Mouse (Mus musculus) G1E (cell line): ENCODE results near the gene Cfb. TPM values are rescaled to one million over a fixed set of nuclear protein-coding genes. Genes with fewer than 3 reads are reported as not detected.
"Not testable (repeated sequence)": the region's sequence is repeated elsewhere in the genome, so short reads cannot be mapped to it uniquely, and the experiment has no call there.

ENCODE experiments used
- ATAC-seq: 2 replicates; pipeline ENCODE4 v1.8.0; 2016; ENCODE audit warnings: mild to moderate bottlenecking; ENCODE audit not compliant: insufficient number of reproducible peaks, poor library complexity, low FRiP score, severe bottlenecking; ENCODE audit errors: extremely low read depth
- DNase-seq: peaks from one replicate; pipeline ENCODE4 v3.0.0; 2012; ENCODE audit warnings: low spot score
- H3K27me3 ChIP-seq: 2 replicates; pipeline ENCODE4 v1.6.1; 2012; ENCODE audit warnings: mild to moderate bottlenecking, low read length, inconsistent platforms; ENCODE audit not compliant: insufficient read depth
- H3K36me3 ChIP-seq: replicated peaks from 2 replicates; pipeline ENCODE3; 2012; ENCODE audit warnings: mild to moderate bottlenecking, inconsistent platforms
- H3K4me1 ChIP-seq: 2 replicates; pipeline ENCODE4 v1.6.1; 2012; ENCODE audit warnings: low read depth, low read length, inconsistent platforms, mixed read lengths; ENCODE audit not compliant: insufficient read depth
- H3K4me3 ChIP-seq: 2 replicates; pipeline ENCODE4 v1.5.1; 2012; ENCODE audit warnings: low read depth, mild to moderate bottlenecking, inconsistent platforms, low read length, moderate library complexity, mixed read lengths
- H3K9me3 ChIP-seq: replicated peaks from 2 replicates; pipeline ENCODE4 v1.6.1; 2012; ENCODE audit warnings: inconsistent platforms
- CTCF ChIP-seq: IDR thresholded peaks from 2 replicates; pipeline ENCODE4 v1.5.1; 2012; ENCODE audit warnings: low read depth, low read length, inconsistent platforms, mixed read lengths
- GATA1 ChIP-seq: IDR thresholded peaks from 2 replicates; pipeline ENCODE4 v1.6.1; 2012; ENCODE audit warnings: borderline replicate concordance, low read length, inconsistent platforms, mixed read lengths
- GATA2 ChIP-seq: IDR thresholded peaks from 2 replicates; pipeline ENCODE4 v1.6.1; 2012; ENCODE audit warnings: low read depth, low read length, inconsistent platforms, borderline replicate concordance
- POLR2AphosphoS5 ChIP-seq: IDR thresholded peaks from 2 replicates; pipeline ENCODE4 v1.6.1; 2012; ENCODE audit warnings: low read depth, low read length, inconsistent platforms; ENCODE audit not compliant: insufficient replicate concordance
- TAL1 ChIP-seq: conservative IDR thresholded peaks from 2 replicates; pipeline ENCODE4 v1.6.1; 2012; ENCODE audit warnings: low read depth, low read length, inconsistent platforms, mixed read lengths
- polyA plus RNA-seq: library from polyadenylated mRNA; stranded (reverse); fragments of >175 nt; gene quantifications from 2 replicates; pipeline ENCODE4 v1.2.3, GENCODE M21; 2012
- total RNA-seq, 2 experiments: library from RNA; stranded (forward) in 1 of 2; stranded (reverse) in 1 of 2; fragments of 200-1000 nt in 1 of 2; fragments of >200 nt in 1 of 2; fragmentation: Nextera tagmentation in 1 of 2; gene quantifications; 2 replicates each; pipeline ENCODE4 v1.2.3; 2014 to 2017

Cfb gene
- total and polyA plus RNA-seq, 3 experiments: not detected

DNA sequence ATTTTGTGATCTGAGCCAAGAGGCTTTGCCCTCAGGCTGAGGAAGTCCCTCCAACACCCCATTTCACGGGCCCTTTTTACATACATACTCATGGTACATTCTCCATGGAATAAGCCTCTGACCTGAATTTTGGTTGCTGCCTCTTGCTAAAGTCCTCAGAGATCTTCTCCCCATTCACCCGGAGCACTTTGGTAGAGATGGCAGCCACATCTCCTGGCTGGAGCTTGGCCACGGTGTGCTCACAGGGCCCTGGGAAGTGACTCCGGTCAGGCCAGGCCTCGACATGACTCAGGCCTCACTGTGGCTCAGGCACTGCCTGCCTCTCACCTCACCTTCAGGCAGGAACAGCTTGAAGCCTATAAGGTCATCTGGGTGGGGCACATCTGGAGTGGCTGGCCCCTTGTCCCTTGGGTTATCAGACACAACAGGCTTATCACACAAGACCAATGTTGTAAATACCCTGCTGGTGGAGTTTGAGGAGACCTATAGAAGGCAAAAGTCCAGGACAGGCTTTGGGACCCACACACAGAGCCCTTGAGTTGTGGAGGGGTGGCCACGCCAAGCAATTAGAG is 21.5 kb downstream of the Cfb start:
- Histone ChIP-seq H3K36me3 (peaks cover 84% of the 10 kb centered on the region), H3K4me3 (no peak overlapping the region), H3K9me3 (no peaks in the 10 kb centered on the region), H3K27me3 (no peaks in the 10 kb centered on the region), H3K4me1 (peaks cover 56% of the 10 kb centered on the region)
- no peak for ATAC-seq
- no peak for DNase-seq
- TF ChIP-seq POLR2AphosphoS5: no peak
- no peak for TF ChIP-seq TAL1
- TF ChIP-seq GATA2: no peak
- no peak for TF ChIP-seq CTCF
- no peak for TF ChIP-seq GATA1

DNA sequence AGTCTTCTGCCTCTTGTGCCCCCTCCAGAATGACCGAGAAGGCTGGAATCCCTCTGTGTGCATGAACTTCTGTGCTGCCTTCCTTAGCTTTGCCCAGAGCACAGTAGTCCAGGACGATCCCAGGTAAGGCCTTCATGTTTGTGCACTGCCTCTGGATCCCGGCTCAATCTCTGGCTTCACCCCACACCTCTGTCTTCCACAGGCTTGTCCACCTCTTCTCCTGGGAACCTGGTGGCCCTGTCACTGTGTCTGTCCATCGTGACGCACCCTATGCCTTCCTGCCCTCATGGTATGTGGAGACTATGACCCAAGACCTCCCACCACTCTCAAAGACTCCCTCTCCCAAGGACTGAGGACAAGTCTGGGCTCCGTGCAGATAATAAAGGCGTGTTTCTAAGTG is 23.5 kb downstream of the Cfb start:
- TF ChIP-seq CTCF (no peak), GATA2 (no peak), POLR2AphosphoS5 (no peak), GATA1 (no peak), TAL1 (no peak)
- H3K36me3 ChIP-seq: peaks cover 83% of the 10 kb centered on the region
- no peak for ATAC-seq
- no peaks in the 10 kb centered on the region for H3K9me3 ChIP-seq
- no peaks in the 10 kb centered on the region for H3K27me3 ChIP-seq
- H3K4me3 ChIP-seq: peak overlapping the region; percentile 43; the same call in 1 of the 2 replicates
- H3K4me1 ChIP-seq: peaks cover 64% of the 10 kb centered on the region
- no peak for DNase-seq

DNA sequence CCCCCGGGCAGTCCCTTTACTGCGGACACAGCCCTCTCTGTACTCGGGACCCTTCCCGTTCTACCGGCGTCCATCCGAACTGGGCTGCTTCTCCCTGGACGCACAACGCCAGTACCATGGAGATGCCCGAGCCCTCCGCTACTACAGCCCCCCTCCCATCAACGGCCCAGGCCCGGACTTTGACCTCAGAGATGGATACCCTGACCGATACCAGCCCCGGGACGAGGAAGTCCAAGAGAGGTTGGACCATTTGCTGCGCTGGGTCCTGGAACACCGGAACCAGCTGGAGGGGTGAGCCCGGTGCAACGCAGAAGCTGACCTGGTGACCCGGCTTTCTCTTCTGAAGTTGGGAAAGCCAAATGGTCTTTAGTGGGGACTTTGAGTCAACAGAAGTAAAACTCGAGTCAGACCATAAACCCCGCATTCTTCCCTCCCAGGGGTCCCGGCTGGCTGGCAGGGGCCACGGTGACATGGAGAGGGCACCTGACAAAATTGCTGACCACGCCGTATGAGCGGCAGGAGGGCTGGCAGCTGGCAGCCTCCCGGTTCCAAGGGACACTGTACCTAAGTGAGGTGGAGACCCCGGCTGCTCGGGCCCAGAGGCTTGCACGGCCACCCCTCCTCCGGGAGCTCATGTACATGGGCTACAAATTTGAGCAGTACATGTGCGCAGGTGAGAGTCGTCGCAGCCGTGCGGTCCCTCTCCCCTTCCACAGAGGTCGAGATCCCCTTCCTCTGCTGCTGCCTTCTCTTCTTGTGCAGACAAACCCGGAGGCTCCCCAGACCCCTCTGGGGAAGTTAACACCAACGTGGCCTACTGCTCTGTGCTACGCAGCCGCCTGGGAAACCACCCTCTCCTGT is 24.6 kb downstream of the Cfb start:
- Histone ChIP-seq H3K36me3 (peaks cover 83% of the 10 kb centered on the region), H3K4me3 (peak overlapping the region; percentile 97), H3K4me1 (peaks cover 64% of the 10 kb centered on the region), H3K27me3 (no peaks in the 10 kb centered on the region), H3K9me3 (no peaks in the 10 kb centered on the region)
- DNase-seq: no peak
- ATAC-seq: no peak
- no peak for TF ChIP-seq CTCF
- no peak for TF ChIP-seq TAL1

DNA sequence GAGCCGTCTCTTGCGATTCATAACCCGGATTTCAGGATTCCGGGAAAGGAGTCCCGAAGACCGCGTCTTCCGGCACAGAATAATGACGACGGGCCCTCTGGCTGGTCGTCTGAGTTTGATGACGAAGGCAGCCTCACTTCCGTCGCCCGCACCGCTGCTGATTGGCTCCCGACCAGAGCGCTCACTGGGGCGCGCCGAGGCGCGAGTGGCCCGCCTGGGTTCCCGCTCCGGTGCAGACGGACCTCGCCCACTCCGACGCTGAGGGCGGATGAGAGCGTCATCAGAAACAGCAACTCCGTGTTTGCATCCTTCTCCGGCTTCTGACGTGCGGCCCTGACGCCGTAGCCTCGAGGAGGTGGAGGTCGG is 25.5 kb downstream of the Cfb start, which contains the start of the genes Stk19 and Dxo:
Stk19 (minus strand) TSS at position 90 of the 366 bp plus-strand sequence.
Dxo (plus strand) TSS at position 164 of the 366 bp plus-strand sequence.
- no peak for TF ChIP-seq POLR2AphosphoS5
- TF ChIP-seq GATA2: no peak
- TF ChIP-seq GATA1: no peak
- no peak for TF ChIP-seq TAL1
- TF ChIP-seq CTCF: no peak
- H3K4me3 ChIP-seq: peak within 1 kb of the TSS; percentile 97
- H3K9me3 ChIP-seq: no peaks in the 10 kb centered on the region
- peak; percentile 96 for ATAC-seq
- H3K27me3 ChIP-seq: no peaks in the 10 kb centered on the region
- H3K36me3 ChIP-seq: peaks cover 83% of the 10 kb centered on the region
- H3K4me1 ChIP-seq: peaks cover 60% of the 10 kb centered on the region
- peak; percentile 100 for DNase-seq

DNA sequence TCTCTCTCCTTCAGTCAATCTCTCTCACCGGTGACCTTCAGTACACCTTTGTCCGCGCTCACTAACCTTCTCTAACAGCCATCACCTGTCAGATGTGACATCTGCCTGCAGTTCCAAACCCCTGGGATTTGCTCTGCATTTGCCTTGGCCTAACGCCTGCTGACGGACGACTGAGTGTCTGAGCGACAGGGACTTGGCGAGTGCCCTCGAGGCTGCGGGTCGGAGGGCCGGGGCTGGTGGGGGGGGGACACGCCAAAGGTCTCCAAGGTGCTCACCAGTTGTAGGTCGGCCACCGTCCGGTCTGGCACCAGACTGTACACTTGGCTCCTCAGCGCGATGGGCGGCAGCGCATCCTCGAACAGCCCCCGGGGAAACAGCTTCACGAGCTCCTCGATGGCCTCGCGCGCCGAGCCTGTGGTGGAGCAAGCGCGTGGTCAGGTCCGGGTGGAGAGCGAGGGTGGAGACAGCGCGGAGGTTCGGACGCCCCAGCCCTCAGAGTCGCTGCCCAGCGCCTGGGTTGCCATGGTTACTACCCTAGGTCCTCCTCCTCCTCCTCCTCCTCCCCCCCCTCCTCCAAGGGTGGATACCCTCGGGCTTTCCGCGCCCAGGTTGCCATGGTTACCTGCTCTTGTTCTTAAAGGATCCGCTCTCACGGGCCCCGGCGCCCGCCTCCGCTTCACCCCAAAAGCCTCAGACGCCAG is 26.0 kb downstream of the Cfb start:
- Histone ChIP-seq H3K4me1 (peaks cover 54% of the 10 kb centered on the region), H3K27me3 (no peaks in the 10 kb centered on the region), H3K36me3 (peaks cover 80% of the 10 kb centered on the region), H3K4me3 (peak overlapping the region; percentile 97), H3K9me3 (no peaks in the 10 kb centered on the region)
- ATAC-seq (peak; percentile 62), DNase-seq (peak; percentile 86)
- TF ChIP-seq GATA2 (no peak), POLR2AphosphoS5 (no peak), CTCF (no peak), TAL1 (no peak), GATA1 (no peak)

DNA sequence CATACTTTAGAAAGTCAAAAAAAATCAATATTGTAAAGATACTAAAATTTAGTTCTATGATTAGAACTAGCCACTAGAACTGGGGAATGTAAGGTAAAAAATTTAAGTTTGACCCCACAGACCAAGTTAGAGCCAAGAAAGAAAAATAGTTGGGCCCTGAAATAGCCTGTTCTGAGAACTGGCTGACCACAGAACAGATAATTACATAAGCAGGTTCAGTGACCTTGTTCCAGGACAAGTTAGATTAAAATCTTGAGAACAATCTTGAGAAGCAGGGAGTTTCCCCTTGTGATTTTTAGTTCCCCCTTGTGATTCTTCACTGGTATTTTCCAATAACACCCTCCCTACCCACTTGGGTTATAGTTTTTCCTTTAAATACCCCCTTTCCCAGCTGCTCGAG is 31.5 kb downstream of the Cfb start:
- H3K4me3 ChIP-seq, H3K4me1 ChIP-seq, H3K27me3 ChIP-seq, ATAC-seq, DNase-seq, H3K9me3 ChIP-seq: not testable (repeated sequence)
- H3K36me3 ChIP-seq: peaks cover 87% of the 10 kb centered on the region
